Comparison of ENCODE assay signal across 7 mouse cellular contexts in genomic region chr5:53594274-53594673, GRCm38 (mm10).
DNase-seq lines count a peak whose midpoint lies in the region; ATAC-seq and TF ChIP-seq lines count a peak whose summit lies in the region.

No protein-coding gene starts in this region.

- H3K4me1 ChIP-seq in midbrain, embryonic 11.5 days (ENCODE audit: control insufficient read depth, insufficient read depth, low read length), result peaks cover 16% of the 10 kb centered on the region
- peaks cover 25% of the 10 kb centered on the region for H3K4me1 ChIP-seq in midbrain, embryonic 16.5 days (ENCODE audit: control insufficient read depth, insufficient read depth, low read length)
- H3K4me1 ChIP-seq in liver, postnatal 0 days (ENCODE audit: insufficient read depth), result peaks cover 7% of the 10 kb centered on the region

- WGBS in midbrain, embryonic 11.5 days, result 27% methylated on average over 4 of the region's 4 CpGs
- 24% methylated on average over 4 of the region's 4 CpGs for WGBS in midbrain, embryonic 16.5 days
- 23% methylated on average over 4 of the region's 4 CpGs for WGBS in liver, postnatal 0 days (ENCODE audit: insufficient replicate concordance)

- H3K9ac ChIP-seq in midbrain, embryonic 11.5 days (ENCODE audit: low read length), result no peak overlapping the region
- H3K9ac ChIP-seq in midbrain, embryonic 16.5 days (ENCODE audit: low read depth, low read length), result no peak overlapping the region
- no peak overlapping the region for H3K9ac ChIP-seq in liver, postnatal 0 days (replicated peaks)

- H3K4me2 ChIP-seq in midbrain, embryonic 11.5 days, result peak overlapping the region; percentile 14; the same call in 1 of the 2 replicates
- no peak overlapping the region for H3K4me2 ChIP-seq in midbrain, embryonic 16.5 days (ENCODE audit: low read length)
- peak overlapping the region; percentile 35; the same call in 1 of the 2 replicates for H3K4me2 ChIP-seq in liver, postnatal 0 days (ENCODE audit: low read depth, low read length)

- DNase-seq in midbrain, embryonic 11.5 days (ENCODE audit: low spot score, missing footprints), result peak; percentile 89
- peak; percentile 79 for DNase-seq in T-cell, adult 2 months (ENCODE audit: low spot score)
- DNase-seq in embryo, embryonic 10.5 days (ENCODE audit: low spot score), result peak; percentile 86
- peak; percentile 31 for DNase-seq in heart, postnatal 4 days
- DNase-seq in liver, postnatal 0 days, result peak; percentile 21

- no peaks in the 10 kb centered on the region for H3K27me3 ChIP-seq in midbrain, embryonic 11.5 days (ENCODE audit: control insufficient read depth, insufficient read depth, low read length)
- no peaks in the 10 kb centered on the region for H3K27me3 ChIP-seq in midbrain, embryonic 16.5 days (ENCODE audit: control insufficient read depth, insufficient read depth, low read depth, low read length)
- H3K27me3 ChIP-seq in liver, postnatal 0 days (ENCODE audit: insufficient read depth, low read length), result no peaks in the 10 kb centered on the region

- H3K36me3 ChIP-seq in midbrain, embryonic 11.5 days (ENCODE audit: control insufficient read depth, insufficient read depth, low read length), result no peaks in the 10 kb centered on the region
- H3K36me3 ChIP-seq in midbrain, embryonic 16.5 days (ENCODE audit: control insufficient read depth, insufficient read depth, low read length), result no peaks in the 10 kb centered on the region
- H3K36me3 ChIP-seq in liver, postnatal 0 days (replicated peaks; ENCODE audit: insufficient read depth, low read length), result no peaks in the 10 kb centered on the region

- no peaks in the 10 kb centered on the region for H3K9me3 ChIP-seq in midbrain, embryonic 11.5 days (ENCODE audit: control insufficient read depth, low read length)
- no peaks in the 10 kb centered on the region for H3K9me3 ChIP-seq in midbrain, embryonic 16.5 days (replicated peaks; ENCODE audit: control insufficient read depth, low read length, poor library complexity, severe bottlenecking)
- no peaks in the 10 kb centered on the region for H3K9me3 ChIP-seq in liver, postnatal 0 days (ENCODE audit: low read length)

- no peak for TF ChIP-seq EP300 in liver, postnatal 0 days (IDR thresholded peaks at IDR 0.05; ENCODE audit: low read depth)

- ATAC-seq in midbrain, embryonic 11.5 days (ENCODE audit: low FRiP score), result no peak
- no peak for ATAC-seq in midbrain, embryonic 16.5 days
- ATAC-seq in liver, postnatal 0 days, result no peak
- peak; percentile 64 for ATAC-seq in neutrophil, adult 5-6 weeks (ENCODE audit: extremely low read depth, insufficient number of reproducible peaks, low FRiP score, poor library complexity, severe bottlenecking)

- H3K4me3 ChIP-seq in midbrain, embryonic 11.5 days (ENCODE audit: low read depth, low read length), result no peak overlapping the region
- no peak overlapping the region for H3K4me3 ChIP-seq in midbrain, embryonic 16.5 days (ENCODE audit: low read depth, low read length)
- H3K4me3 ChIP-seq in liver, postnatal 0 days (ENCODE audit: low read depth, low read length), result no peak overlapping the region

- TF ChIP-seq CTCF in liver, postnatal 0 days (IDR thresholded peaks at IDR 0.05; ENCODE audit: low read depth), result peak; percentile 69

- no peak overlapping the region for H3K27ac ChIP-seq in midbrain, embryonic 11.5 days (ENCODE audit: low read depth, low read length)
- H3K27ac ChIP-seq in midbrain, embryonic 16.5 days (ENCODE audit: low read length), result no peak overlapping the region
- H3K27ac ChIP-seq in liver, postnatal 0 days (ENCODE audit: low read depth), result peak overlapping the region; percentile 34; the same call in 1 of the 2 replicates

Comparison
In these comparisons a context has a peak if more than half of its experiments do, and no peak if none do; other contexts are left out.
1. DNase-seq: peak in every context shown above with its lines; median percentile 89 in midbrain, embryonic 11.5 days; 86 in embryo, embryonic 10.5 days; 79 in T-cell, adult 2 months; 31 in heart, postnatal 4 days; 21 in liver, postnatal 0 days.